Mouse (Mus musculus) lung, embryonic 14.5 days (tissue): Measurements from ENCODE around the gene Erc2. TPM values are rescaled to one million over a fixed set of nuclear protein-coding genes. Genes with fewer than 3 reads are reported as not detected.
A peak's percentile ranks its signal among the peaks of the same experiment; 100 is the strongest.

Source experiments
- ATAC-seq: fragments of 200-750 bp; cut with Nextera tagmentation; 2 replicates; pipeline ENCODE4 v1.8.0; 2017; ENCODE audit warnings: mild to moderate bottlenecking, moderate TSS enrichment, moderate library complexity; ENCODE audit not compliant: insufficient read depth
- DNase-seq: peaks from one replicate; pipeline ENCODE4 v3.0.0-alpha.2; 2015
- H3K27ac ChIP-seq: fragments of 300-500 bp; sonication (generic); 2 replicates; pipeline ENCODE4 v1.5.1; 2014; ENCODE audit warnings: low read depth, mild to moderate bottlenecking, moderate library complexity
- H3K27me3 ChIP-seq: fragments of 300-500 bp; sonication (generic); 2 replicates; pipeline ENCODE4 v1.6.1; 2014; ENCODE audit warnings: low read length, control low read depth; ENCODE audit not compliant: insufficient read depth
- H3K36me3 ChIP-seq: fragments of 300-500 bp; sonication (generic); 2 replicates; pipeline ENCODE4 v1.6.1; 2014; ENCODE audit warnings: control low read depth; ENCODE audit not compliant: insufficient read depth
- H3K4me1 ChIP-seq: fragments of 300-500 bp; sonication (generic); 2 replicates; pipeline ENCODE4 v1.6.1; 2014; ENCODE audit warnings: antibody characterized with exemption, control low read depth; ENCODE audit not compliant: insufficient read depth
- H3K4me2 ChIP-seq: fragments of 300-500 bp; sonication (generic); 2 replicates; pipeline ENCODE4 v1.6.1; 2014; ENCODE audit warnings: mild to moderate bottlenecking
- H3K4me3 ChIP-seq: fragments of 300-500 bp; sonication (generic); 2 replicates; pipeline ENCODE4 v1.5.1; 2014; ENCODE audit warnings: low read depth, low read length
- H3K9ac ChIP-seq: fragments of 300-500 bp; sonication (generic); 2 replicates; pipeline ENCODE4 v1.6.1; 2014
- H3K9me3 ChIP-seq: fragments of 300-500 bp; sonication (generic); 2 replicates; pipeline ENCODE4 v1.6.1; 2016; ENCODE audit warnings: low read depth, low read length, control low read depth
- CTCF ChIP-seq: IDR thresholded peaks from 2 replicates; pipeline ENCODE4 v1.5.1; 2016; ENCODE audit warnings: antibody characterized with exemption, low read depth
- WGBS: fragments of 180-500 bp; shearing (Covaris S2); extraction: QIAGEN DNeasy Blood & Tissue Kit; methylation state at CpG from one replicate; pipeline ENCODE4 v1.1.7; 2014; 5-methylcytosine and 5-hydroxymethylcytosine counted together
- polyA plus RNA-seq: library from polyadenylated mRNA; unstranded; fragments of >200 nt; fragmentation: Nextera tagmentation; extraction: Ambion mirVana; gene quantifications from 2 replicates; pipeline ENCODE4 v1.2.1, GENCODE M21; 2014

Erc2 gene
- polyA plus RNA-seq, 1 experiment from 2014 or later, result 2.1 TPM

GRCm38 (mm10) chr14:27998551-27998950, 376.3 kb downstream of the Erc2 start:
- H3K36me3 ChIP-seq, result no peaks in the 10 kb centered on the region
- H3K27me3 ChIP-seq, result no peaks in the 10 kb centered on the region
- ATAC-seq (no peak), DNase-seq (no peak)
- H3K9ac ChIP-seq, result no peak overlapping the region
- no peak for TF ChIP-seq CTCF
- no peaks in the 10 kb centered on the region for H3K4me1 ChIP-seq
- H3K27ac ChIP-seq, result no peak overlapping the region
- no peaks in the 10 kb centered on the region for H3K9me3 ChIP-seq
- 62% methylated on average over 3 of the region's 3 CpGs for WGBS
- H3K4me3 ChIP-seq, result no peak overlapping the region
- no peak overlapping the region for H3K4me2 ChIP-seq

DNA sequence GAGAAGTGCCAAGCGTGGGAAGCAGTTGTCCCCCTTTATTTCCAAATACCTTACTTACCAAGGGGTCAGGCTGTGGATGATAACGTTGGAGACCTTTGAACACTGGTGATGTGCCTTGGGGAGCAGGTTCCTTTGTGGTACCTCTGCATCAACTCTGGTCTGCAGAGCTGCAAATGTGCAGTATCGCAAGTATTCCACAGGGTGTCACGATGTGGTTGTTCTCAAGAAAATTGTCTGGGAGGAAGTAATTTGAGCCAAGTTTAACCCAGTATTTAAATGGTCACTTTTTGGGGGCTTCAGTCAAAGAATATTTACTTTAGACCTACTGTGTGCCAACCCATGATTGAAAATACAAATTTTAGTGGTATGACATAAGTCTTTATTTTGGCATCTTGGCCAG, 381.8 kb downstream of the Erc2 start:
- no peak overlapping the region for H3K27ac ChIP-seq
- no peak overlapping the region for H3K9ac ChIP-seq
- no peaks in the 10 kb centered on the region for H3K27me3 ChIP-seq
- peak; percentile 81 for DNase-seq
- 35% methylated on average over 4 of the region's 4 CpGs for WGBS
- H3K9me3 ChIP-seq, result no peaks in the 10 kb centered on the region
- peak; percentile 63; the same call in 1 of the 2 replicates for ATAC-seq
- no peaks in the 10 kb centered on the region for H3K36me3 ChIP-seq
- H3K4me3 ChIP-seq, result no peak overlapping the region
- no peaks in the 10 kb centered on the region for H3K4me1 ChIP-seq
- no peak overlapping the region for H3K4me2 ChIP-seq
- TF ChIP-seq CTCF, result peak; percentile 74

DNA sequence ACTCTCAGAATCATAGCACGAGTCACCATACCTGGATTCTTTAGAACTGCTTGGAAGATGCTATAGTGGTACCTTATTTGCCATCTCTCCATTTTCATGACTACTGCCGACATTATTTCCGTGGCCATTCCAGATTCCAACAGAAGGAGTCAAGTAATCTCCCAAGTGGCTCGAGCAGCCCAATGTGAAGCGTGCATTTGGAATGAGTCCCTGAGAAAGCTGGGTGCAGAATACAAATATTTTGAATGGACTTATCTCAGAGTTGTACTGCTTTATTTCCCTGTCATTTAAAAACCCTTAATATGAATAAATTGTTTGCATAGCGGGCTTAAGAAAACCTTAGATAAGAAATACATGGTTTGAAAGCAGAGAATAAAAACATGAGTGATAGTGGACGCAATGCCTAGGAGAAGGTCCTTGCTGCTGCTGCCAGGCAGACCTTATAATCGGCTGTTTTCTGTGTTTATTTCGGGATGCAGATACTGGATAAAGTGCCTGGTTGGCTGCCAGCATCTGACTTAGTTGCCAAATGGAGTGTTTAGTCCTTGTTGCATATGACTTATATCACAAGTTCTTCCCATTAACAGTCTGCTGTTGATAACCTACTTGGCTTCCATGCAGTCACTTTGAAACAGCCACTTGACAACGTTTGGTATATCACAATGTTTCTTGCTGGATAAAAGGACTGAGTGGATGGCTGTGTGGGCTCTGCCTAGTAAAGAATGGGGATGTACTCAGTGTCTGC, 388.5 kb downstream of the Erc2 start:
- WGBS, result 41% methylated on average over 10 of the region's 10 CpGs
- no peaks in the 10 kb centered on the region; the same call in 1 of the 2 replicates for H3K4me1 ChIP-seq
- H3K27me3 ChIP-seq, result no peaks in the 10 kb centered on the region
- peak; percentile 89 for DNase-seq
- no peak overlapping the region for H3K27ac ChIP-seq
- no peak overlapping the region for H3K4me2 ChIP-seq
- no peaks in the 10 kb centered on the region for H3K36me3 ChIP-seq
- H3K9me3 ChIP-seq, result no peaks in the 10 kb centered on the region
- ATAC-seq, result peak; percentile 70
- H3K4me3 ChIP-seq, result no peak overlapping the region
- H3K9ac ChIP-seq, result no peak overlapping the region
- TF ChIP-seq CTCF, result no peak

- TF ChIP-seq CTCF, result no peak
- no peak overlapping the region for H3K9ac ChIP-seq
- no peak overlapping the region for H3K4me2 ChIP-seq
- no peaks in the 10 kb centered on the region for H3K9me3 ChIP-seq
- no peaks in the 10 kb centered on the region for H3K4me1 ChIP-seq
- H3K27me3 ChIP-seq, result no peaks in the 10 kb centered on the region
- H3K4me3 ChIP-seq, result no peak overlapping the region
- DNase-seq, result no peak
- no peaks in the 10 kb centered on the region for H3K36me3 ChIP-seq
- H3K27ac ChIP-seq, result no peak overlapping the region
- 79% methylated on average over 6 of the region's 6 CpGs for WGBS
- no peak for ATAC-seq
These were observed 401.0 kb downstream of the Erc2 start for GRCm38 (mm10) chr14:28023199-28023598.

GRCm38 (mm10) chr14:28030870-28031269, 408.6 kb downstream of the Erc2 start:
- Histone ChIP-seq H3K27me3 (no peaks in the 10 kb centered on the region), H3K27ac (no peak overlapping the region), H3K4me3 (no peak overlapping the region), H3K4me2 (no peak overlapping the region), H3K36me3 (no peaks in the 10 kb centered on the region), H3K4me1 (no peaks in the 10 kb centered on the region), H3K9me3 (no peaks in the 10 kb centered on the region), H3K9ac (no peak overlapping the region)
- no peak for TF ChIP-seq CTCF
- WGBS, result 73% methylated on average over 1 of the region's 1 CpGs
- peak; percentile 51 for DNase-seq
- no peak for ATAC-seq

DNA sequence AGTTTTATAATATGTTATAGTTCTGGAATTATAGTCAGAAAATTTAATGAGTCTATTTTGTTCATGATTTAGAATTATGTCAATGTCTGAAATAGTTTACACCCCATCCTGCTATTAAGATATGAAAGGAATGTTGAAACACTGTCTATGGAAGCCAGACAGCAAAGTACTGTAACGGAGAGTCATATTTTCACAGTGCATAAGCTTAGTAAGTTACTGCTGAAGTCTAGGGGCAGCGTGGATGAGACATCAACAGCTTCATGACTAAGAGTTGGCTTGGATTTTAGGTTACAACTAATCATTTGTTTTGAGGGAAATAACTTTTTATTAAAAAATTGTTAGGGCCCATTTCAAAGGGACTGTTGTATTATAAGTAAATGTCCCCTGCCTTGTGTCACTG, 412.8 kb downstream of the Erc2 start:
- Histone ChIP-seq H3K4me3 (no peak overlapping the region), H3K4me2 (no peak overlapping the region), H3K36me3 (no peaks in the 10 kb centered on the region), H3K9ac (no peak overlapping the region), H3K27ac (no peak overlapping the region), H3K9me3 (no peaks in the 10 kb centered on the region), H3K4me1 (no peaks in the 10 kb centered on the region), H3K27me3 (no peaks in the 10 kb centered on the region)
- ATAC-seq (no peak), DNase-seq (no peak)
- WGBS, result 38% methylated on average over 2 of the region's 2 CpGs
- no peak for TF ChIP-seq CTCF

- DNase-seq, result no peak
- no peaks in the 10 kb centered on the region for H3K9me3 ChIP-seq
- H3K4me1 ChIP-seq, result no peaks in the 10 kb centered on the region
- H3K9ac ChIP-seq, result no peak overlapping the region
- no peak overlapping the region for H3K4me3 ChIP-seq
- no peaks in the 10 kb centered on the region for H3K36me3 ChIP-seq
- no peaks in the 10 kb centered on the region for H3K27me3 ChIP-seq
- ATAC-seq, result no peak
- TF ChIP-seq CTCF, result no peak
- WGBS, result 51% methylated on average over 4 of the region's 4 CpGs
- H3K27ac ChIP-seq, result no peak overlapping the region
- H3K4me2 ChIP-seq, result no peak overlapping the region
These were observed 420.9 kb downstream of the Erc2 start for GRCm38 (mm10) chr14:28043095-28043494.

- no peak for TF ChIP-seq CTCF
- DNase-seq (no peak), ATAC-seq (no peak)
- Histone ChIP-seq H3K4me2 (no peak overlapping the region), H3K27ac (no peak overlapping the region), H3K4me3 (no peak overlapping the region), H3K9me3 (no peaks in the 10 kb centered on the region), H3K36me3 (no peaks in the 10 kb centered on the region), H3K27me3 (no peaks in the 10 kb centered on the region), H3K4me1 (peaks cover 8% of the 10 kb centered on the region; the same call in 1 of the 2 replicates), H3K9ac (no peak overlapping the region)
- WGBS, result 67% methylated on average over 5 of the region's 5 CpGs
These were observed 429.4 kb downstream of the Erc2 start for GRCm38 (mm10) chr14:28051646-28052045.
